Mouse (Mus musculus) hindlimb bud, embryonic 11.5 days (tissue): ENCODE data around the gene Shc3.

Experiments
- DNase-seq: peaks from one replicate; pipeline ENCODE4 v3.0.0-alpha.2; 2012; ENCODE audit warnings: low read depth, low spot score; ENCODE audit errors: extremely low spot score

Gene Shc3

DNA sequence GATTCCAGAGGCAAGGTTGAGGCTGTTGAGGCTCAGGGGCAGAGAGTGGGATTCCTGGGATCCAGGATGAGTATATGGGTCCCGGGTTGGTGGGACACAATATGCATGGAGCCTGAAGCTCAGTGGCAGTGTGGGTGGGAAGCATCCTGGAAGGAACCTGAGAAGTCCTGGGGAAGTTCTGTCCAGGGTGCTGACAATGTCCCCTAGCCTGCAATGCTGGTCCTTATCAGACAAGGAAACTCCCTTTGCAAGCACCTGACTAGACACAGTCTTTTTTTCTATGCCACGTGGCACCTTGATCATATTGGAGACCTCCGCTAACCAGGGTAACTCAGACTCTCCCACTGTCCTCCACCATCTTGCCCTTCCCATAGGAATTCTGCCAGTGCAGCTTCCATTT is 80.3 kb downstream of the Shc3 start:
- DNase-seq: no peak

- DNase-seq: no peak
Measured at GRCm38 (mm10) chr13:51485291-51485690, 83.9 kb downstream of the Shc3 start.

- DNase-seq: no peak
Measured at GRCm38 (mm10) chr13:51482786-51483185, 86.4 kb downstream of the Shc3 start.

DNA sequence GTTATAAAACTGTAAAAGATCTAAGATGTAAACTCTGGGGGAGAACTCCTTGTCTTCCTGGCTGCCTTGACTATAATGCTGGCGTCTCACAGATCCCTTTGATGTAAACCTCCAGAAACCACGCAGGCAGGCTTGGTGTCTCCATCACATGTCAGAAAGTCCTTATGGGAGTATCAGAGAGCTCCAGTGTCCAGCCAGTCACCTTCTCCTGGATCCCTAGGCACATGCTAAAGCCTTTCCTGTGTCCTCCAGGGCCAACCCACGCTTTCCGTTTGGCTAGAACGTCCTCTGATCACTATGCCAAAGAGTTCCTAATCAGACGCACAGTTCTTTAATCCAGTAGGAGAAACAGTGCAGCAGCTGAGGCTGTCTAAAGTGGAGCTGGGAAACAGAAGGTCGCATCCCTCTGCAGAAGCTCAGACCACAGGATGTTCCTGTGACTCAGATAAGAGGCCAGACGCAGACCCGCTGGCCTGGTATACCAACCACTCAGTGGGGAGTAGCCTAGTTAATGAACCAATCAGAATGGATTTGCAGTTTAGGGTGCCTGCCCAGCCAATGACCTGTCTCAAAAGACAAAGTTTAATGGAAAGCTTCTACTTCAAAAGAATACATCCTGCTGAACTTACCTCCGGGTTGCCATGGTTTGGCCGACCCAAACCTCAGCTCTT is 88.7 kb downstream of the Shc3 start:
- DNase-seq: no peak

GRCm38 (mm10) chr13:51479826-51480225 is 89.4 kb downstream of the Shc3 start:
- no peak for DNase-seq

DNA sequence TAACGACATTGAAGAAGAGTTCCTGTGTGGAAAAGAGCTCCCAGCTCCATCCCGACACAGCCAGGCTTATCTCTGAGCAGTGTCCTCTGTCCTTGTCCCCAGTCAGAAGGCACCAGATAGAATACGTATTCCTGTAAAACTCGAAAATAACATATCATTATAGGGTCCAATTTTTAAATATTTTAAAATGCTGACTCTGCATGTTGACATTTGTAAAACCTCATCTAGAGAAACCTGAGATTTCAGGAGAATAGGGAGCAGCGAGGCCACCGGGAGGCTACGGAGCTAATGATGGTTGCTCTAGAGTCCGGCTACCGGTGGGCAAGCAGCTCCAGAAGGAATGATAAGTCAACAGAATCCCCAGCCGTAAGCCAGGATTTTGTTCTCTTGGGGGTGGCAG is 92.2 kb downstream of the Shc3 start:
- DNase-seq: no peak

DNA sequence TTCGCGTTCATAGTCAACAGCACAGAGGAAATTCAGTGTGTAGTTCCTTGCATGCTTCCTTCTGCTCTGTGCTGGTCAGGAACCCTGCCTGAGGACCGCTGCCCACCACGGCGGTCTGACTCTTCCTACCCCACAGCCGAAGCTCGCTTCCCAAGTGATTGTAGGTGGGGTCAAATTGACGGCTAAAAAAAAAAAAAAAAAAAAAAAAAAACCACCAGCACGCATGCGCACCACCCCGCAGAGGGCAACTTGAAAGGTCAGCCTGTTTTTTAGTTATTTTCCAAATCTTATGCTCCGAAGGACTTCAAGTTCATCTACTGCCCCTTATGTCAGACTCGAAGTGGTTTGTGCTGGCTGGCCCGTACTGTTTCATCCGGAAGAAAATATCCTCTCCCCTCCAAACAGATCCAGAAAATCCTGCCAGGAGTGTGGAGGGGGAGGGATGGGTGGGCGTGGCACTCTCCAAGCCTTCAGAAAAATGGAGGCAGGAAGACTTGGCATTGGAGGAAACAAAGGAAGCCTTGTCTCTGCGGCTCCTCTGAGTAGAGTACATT is 100.4 kb downstream of the Shc3 start:
- no peak for DNase-seq

- no peak for DNase-seq
Measured at GRCm38 (mm10) chr13:51466117-51466841, 102.9 kb downstream of the Shc3 start.

DNA sequence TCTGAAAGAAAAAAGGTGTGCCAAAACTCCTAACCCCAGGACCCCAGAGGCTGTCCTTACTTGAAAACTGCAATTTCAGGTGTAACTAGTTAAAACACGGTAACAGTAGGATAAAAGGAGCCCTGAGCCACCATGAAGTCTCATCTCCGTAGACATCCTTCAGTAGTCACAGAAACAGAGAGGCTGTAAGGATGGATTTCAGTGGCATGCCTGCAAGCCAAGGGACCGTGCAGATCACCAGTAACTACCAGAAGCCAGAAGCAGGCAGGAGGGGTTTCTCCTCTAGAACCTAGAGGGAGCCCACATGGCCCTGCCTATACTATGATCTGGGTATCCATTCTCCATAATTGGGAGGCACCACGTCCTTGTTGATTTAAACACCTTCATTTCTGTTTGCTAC is 104.9 kb downstream of the Shc3 start:
- no peak for DNase-seq

- no peak for DNase-seq
Measured at GRCm38 (mm10) chr13:51456190-51456878, 112.9 kb downstream of the Shc3 start.

DNA sequence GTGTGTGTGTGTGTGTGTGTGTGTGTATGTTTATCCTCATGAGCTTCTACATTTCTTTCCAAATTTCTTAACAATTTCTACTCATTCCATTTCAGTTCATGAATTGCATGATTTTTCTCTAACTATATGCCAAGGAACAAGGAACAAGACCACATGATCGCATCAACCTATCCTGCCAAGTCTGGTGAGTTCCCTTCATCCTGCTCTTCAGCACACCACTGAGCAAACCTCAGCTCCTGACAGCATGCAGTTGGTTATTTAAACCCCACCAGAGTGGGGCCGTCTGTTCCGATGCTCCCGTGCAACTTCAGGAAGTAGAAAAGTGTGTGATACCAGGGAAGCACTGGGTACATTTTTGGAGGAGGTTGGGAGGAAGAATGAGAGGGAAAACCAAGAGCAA is 122.7 kb downstream of the Shc3 start:
- no peak for DNase-seq

DNA sequence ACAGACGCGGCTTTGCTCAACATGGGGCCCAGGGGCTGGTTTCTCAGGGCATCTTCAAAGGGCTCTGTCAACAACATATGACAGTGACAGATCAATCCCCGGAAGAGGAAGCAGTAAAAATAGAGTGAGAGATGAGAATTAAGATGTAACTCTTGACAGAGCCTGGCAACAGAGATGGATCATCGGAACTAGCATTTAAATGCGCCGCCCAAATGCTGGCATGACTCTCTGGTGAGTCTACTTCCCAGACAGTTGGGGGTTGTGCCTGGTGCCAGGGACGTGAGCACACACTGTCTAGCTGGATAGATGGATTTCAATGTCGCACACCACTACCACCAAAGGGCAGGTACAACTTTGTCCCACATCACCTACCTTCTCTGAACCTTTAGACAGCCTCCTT is 126.3 kb downstream of the Shc3 start:
- DNase-seq: no peak

DNA sequence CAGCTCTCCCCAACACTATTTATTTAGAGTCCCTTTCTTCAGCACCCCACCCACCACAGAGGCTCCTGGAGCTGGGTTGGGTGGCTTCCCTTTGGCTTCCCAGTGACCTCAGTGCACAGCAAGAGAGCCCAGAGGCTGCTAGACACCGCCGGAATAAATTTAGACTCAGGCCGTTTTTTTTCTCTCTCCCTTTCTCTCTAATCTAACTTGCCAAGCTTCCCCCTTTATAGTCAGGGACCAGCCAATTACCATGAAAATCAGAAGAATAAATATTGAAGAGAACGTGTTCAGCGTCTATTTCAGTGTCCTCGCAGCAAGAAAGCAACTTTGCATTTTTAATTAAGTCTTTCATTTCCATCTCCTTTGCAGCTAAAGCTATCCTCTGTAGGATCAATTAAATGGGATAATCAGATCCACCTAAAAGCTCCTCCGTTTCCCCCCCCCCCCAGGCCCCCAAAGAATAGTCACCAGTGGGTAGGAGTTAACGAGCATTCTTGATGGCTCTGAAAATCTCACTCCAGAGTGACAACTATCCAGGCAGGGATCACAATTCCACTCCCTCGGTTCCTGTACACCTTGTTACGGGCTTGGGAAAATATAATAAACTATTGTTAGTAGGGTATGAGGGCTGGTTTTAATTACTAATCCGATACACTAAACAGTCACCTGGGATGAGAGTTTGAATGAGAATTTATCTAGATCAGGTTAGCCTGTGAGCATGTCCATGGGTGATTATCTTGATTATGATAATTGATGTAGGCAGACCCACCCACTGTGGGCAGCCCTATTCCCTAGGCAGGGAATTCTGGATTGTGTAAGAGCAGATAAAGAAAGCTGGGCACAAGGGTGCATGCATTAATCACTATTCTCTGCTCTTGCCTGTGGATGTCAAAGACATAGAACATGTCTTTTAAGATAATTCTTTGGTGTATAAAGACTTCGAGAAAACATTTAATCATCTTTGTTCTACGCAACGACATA is 131.8 kb downstream of the Shc3 start:
- DNase-seq: no peak

DNA sequence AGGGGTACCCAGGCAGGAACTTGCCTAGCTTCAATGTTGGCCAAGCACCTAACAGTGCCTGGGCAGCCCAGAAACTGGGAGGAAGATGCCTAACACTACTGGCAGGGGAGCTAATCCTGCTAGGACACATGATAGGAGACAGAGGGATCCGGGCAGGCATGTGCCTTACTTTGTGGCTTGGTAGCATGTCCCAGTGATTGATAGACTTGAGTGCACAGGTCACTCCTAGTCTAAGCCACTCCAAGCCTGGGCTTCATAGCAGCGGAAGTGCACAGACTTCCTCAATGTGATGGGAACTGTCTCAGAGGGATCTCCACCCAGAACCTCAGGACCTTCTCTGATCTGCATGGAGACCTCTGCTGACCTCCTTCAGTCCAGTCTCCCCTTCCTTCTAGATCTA is 134.1 kb downstream of the Shc3 start:
- DNase-seq: no peak

GRCm38 (mm10) chr13:51434460-51434859 is 134.8 kb downstream of the Shc3 start:
- DNase-seq: no peak

DNA sequence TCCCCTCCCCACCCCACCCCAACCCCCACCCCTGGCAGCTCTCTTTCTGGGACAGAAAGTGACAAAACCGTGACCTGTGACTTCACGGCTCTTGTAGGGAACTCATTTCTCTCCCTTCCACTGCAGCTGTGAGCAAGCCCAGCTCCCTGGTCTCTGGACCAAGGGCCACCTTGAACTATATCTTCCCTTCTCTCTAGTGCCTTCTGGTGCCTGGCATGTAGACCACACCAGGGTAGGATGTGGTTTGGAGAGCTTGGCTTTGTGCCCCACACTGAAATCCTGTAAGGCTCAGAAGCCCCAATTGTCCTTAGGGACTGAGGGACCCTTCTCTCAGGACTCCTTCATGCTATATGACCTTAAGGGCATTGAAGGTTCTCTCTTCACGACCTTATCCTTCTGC is 135.8 kb downstream of the Shc3 start:
- no peak for DNase-seq

GRCm38 (mm10) chr13:51425662-51426443 is 143.4 kb downstream of the Shc3 start:
- DNase-seq: no peak

GRCm38 (mm10) chr13:51424647-51425046 is 144.6 kb downstream of the Shc3 start:
- DNase-seq: peak; percentile 58

DNA sequence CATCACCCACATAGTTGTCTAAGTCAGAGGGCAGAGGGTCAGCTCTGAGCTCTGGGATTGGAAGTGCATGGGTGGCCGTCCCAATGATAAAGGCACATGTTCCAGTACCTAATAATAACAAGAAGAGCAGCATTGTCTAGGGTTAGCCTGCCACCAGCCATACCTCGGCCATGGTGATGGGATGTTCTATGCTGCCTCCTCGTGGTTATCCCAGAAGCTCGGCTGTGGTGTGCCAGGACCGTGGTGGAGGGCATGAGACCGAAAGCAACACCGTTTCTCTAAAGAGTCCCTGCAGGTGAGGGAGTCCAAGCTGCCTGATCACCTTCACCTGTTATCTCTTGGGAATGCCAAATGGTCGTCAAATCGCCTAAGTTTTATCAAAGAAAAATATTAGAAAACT is 145.6 kb downstream of the Shc3 start:
- no peak for DNase-seq

- DNase-seq: no peak
Measured at GRCm38 (mm10) chr13:51420861-51421260, 148.4 kb downstream of the Shc3 start.
